Mouse (Mus musculus) olfactory bulb, adult 2 months (tissue): ENCODE results near the gene Cyb561a3.

ENCODE experiments used
- CTCF ChIP-seq: fragments of 200-500 bp; IDR thresholded peaks from 2 replicates; pipeline ENCODE4 v1.5.1; 2012; ENCODE audit warnings: low read depth, mild to moderate bottlenecking, low read length, moderate library complexity; ENCODE audit not compliant: insufficient read depth
- POLR2A ChIP-seq: fragments of 200-500 bp; IDR thresholded peaks from 2 replicates; pipeline ENCODE4 v1.6.1; 2012; ENCODE audit warnings: mild to moderate bottlenecking, low read depth, low read length, moderate library complexity; ENCODE audit not compliant: insufficient read depth

DNA sequence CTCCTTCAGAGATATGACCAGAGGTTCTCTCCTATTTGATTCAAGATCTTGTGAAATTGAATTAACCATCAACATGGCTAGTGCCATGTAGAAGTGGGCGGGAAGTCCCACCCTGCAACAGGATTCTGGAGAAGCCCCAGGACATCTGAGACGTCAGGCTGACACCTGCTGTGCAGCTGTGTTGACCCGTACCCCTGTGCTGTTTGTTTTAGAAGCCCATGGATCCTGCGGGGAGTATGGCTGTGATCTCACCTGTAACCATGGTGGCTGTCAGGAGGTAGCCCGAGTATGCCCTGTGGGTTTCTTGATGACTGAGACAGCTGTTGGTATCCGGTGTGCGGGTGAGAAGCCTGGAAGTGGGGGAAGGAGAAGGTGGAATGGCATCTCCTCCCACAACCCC, 60.9 kb downstream of the Cyb561a3 start:
- no peak for TF ChIP-seq CTCF
- TF ChIP-seq POLR2A, result no peak
